Mouse (Mus musculus): ENCODE results near the gene Spopl.
"Not testable (repeated sequence)": the region's sequence is repeated elsewhere in the genome, so short reads cannot be mapped to it uniquely, and the experiment has no call there.

Gene Spopl

DNA sequence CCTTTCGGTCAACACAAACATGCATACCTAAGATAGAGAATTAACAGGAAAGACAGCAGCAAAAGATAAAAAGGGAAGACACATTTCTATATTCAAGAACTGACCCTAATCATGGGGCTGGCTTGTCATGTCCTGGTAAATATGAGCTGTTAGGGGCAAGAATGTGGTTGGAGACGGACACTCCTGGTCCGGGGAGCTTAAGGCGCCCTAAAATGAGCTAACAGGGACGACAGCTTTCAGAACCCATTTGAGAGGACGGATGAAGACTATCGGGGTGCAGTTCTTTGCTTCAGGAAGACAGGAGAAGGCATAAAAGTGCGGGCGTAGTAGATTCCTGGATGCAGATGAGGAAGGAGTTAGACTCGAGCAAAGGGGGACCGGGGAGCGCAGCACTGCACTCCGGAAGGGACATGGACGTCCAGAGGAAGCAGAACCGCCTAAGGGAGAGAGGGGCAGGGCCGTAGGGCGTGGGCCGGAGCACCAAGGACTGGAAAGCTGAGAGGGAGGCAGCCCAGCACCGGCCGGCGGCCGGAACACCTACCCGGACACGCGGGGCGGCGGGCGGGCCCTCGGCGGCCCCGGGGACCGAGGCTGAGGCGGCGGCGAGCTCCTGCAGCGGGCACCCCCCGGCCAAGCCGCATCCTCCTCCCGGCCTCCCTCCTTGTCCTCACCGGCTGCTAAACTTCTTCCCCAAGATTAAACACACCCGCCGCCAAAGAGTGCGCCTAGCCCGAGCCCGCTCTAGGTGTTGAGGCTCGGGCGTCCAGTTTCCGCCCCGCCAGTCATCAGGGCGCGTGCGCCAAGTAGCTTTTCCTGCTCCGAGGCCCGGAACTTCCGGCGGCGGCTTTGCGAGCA lies at the start of gene Spopl:
TSS of gene Spopl (minus strand) at position 805 of the 855 bp plus-strand sequence.
- DNase-seq (ENCODE audit: low spot score), result peak; percentile 79

- DNase-seq (ENCODE audit: low spot score), result no peak
Observed at GRCm38 (mm10) chr2:23620128-23620527, 48.2 kb upstream of the Spopl start.

DNA sequence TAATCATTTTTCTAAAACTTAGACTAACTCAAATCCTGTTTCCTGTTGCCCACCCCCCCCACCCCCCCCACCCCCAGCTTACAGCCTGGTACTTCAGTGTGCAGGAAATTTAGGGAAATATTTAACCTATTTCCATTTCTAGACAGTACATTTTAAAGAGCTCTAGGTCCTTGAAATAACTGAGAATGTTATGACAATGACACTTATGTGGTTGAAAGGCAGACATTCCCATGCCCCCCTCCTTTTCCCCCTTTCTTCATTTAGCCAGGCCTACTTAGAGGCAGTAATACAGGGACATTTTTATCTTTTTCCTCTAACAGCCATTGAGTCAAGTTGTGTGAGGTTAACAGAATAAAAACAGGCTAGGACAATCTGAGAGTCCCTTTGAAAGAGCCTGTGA lies 46.1 kb upstream of the Spopl start:
- no peak for DNase-seq (ENCODE audit: low spot score)

GRCm38 (mm10) chr2:23605391-23605790 lies 33.5 kb upstream of the Spopl start:
- no peak for DNase-seq (ENCODE audit: low spot score)

DNA sequence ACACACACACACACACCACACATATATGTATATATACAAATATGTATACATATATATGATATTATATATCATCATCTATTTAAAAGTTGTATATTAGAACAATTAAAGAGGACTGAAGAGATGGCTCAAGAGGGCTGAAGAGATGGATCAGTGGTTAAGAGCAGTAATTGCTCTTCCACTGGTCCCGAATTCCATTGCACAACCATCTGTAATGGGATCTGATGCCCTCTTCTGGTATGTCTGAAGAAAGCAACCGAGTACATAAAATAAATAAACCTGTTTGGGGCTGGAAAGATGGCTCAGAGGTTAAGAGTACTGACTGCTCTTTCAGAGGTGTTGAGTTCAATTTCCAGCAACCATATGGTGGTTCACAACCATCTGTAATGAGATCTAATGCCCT lies 16.9 kb upstream of the Spopl start:
- no peak for DNase-seq (ENCODE audit: low spot score)

- not testable (repeated sequence) for DNase-seq (ENCODE audit: low spot score)
Observed at GRCm38 (mm10) chr2:23572157-23572532, 239 bp upstream of the Spopl start.

- no peak for DNase-seq (ENCODE audit: low spot score)
Observed at GRCm38 (mm10) chr2:23570563-23570962, 1.3 kb downstream of the Spopl start.

DNA sequence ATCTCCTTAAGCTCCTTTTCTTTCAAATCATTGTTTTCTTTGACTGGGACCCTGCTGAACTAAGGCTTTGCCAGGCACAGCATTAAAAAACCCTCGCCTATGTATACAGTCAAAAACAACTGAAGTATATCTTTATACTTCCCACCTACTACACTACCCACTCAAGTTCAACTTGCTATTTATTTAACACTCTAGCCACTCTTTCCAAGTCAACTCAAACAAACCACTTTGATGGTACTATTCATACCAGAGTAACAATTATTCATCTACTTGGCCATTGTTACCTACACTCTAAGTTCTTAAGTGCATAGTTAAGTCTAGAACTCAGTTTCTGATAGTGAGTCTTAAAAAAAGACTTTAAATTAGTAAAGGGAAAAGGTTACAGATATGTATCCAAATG lies 3.1 kb downstream of the Spopl start:
- DNase-seq (ENCODE audit: low spot score), result no peak

DNA sequence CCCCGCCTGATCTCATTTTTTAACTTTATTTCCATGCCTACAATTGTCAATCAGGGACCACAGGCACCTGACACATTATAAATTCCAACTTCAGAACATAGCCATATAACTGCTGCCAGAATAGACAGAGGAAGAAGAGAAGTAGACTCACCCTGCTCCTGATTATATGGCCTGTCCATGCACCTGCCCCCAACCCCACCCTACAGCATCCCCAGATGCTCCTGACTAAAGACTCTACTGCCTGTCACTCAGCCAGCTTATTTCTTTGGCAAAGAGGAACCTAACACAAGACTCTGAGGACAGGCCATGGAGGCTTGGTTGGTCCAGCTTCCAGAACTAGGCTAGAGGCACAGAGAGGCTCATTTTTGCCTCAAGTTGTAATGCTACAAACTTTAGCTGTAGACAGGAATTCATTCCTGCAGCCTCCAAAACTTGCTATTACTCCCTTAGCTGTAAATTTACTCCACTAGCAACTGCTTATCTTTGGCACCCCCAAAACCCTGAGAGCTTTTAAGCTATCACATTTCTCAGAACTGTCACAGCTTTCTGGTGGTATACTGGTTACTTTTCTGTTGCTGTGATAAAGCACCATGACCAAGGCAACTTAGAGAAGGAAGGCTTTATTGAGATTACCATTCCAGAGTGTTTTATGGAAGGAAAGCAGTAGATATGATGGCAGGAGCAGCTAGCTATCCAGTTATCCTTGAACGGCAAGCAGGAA lies 6.7 kb downstream of the Spopl start:
- DNase-seq (ENCODE audit: low spot score), result no peak

DNA sequence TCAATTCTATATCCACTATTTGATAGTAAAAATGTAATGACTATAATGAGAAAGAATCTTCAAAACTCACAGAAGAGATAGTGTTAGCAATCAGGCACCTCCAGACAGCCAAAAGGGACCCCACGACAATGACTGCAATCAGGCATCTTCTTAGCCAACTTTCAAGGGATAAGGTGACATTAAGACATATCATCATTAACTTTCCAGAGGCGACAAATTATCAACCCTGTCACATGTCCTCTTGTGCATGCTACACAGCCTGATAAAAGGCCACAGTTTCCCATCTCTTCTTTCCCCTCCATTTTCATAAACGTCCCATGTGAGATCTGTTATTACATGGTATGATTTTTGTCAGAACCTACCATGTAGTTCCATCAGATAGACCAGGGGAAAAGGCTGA lies 9.0 kb downstream of the Spopl start:
- no peak for DNase-seq (ENCODE audit: low spot score)

- no peak for DNase-seq (ENCODE audit: low spot score)
Observed at GRCm38 (mm10) chr2:23559186-23559585, 12.7 kb downstream of the Spopl start.

DNA sequence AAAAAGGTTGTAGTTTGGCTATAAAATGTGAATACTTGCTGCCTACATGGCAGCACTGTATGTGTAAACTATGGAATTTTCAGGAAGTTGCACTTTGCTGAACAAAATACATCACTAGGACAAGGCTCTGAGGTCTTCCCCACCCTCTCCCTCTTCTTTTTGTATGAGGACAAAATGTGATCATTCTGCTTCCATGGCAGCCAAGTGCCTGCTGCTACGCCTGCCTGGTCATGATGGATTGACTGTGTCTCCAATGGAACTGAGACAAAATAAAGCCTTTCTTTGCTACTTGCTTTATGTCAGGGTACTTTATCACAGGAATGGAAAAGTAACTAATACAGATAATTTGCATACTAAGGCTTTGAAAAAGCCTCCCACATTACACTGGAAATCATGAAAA lies 20.7 kb downstream of the Spopl start:
- DNase-seq (ENCODE audit: low spot score), result no peak

- no peak for DNase-seq (ENCODE audit: low spot score)
Observed at GRCm38 (mm10) chr2:23547220-23547619, 24.7 kb downstream of the Spopl start.

GRCm38 (mm10) chr2:23539967-23540366 lies 31.9 kb downstream of the Spopl start:
- no peak for DNase-seq (ENCODE audit: low spot score)

GRCm38 (mm10) chr2:23527717-23528116 lies 44.2 kb downstream of the Spopl start:
- not testable (repeated sequence) for DNase-seq (ENCODE audit: low spot score)

DNA sequence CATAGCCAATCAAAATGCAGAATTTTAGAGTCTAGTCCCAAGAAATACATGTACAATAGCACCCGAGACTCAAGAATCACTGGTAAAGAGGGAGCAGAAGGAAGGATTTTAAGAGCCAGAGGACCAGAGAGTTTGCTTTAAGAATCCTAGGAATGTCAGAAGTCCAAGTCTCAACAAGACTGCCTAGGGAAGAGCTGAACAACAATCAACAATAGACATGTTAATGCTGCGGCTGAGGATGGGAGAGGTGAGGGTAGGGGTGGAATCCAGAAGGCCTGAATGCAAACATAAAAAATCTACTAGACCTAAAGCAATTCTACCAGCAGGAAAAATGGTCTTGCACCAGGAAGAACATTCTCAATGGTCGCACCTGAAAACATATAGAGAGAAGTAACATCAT lies 66.8 kb downstream of the Spopl start:
- DNase-seq (ENCODE audit: low spot score), result no peak

- no peak for DNase-seq (ENCODE audit: low spot score)
Observed at GRCm38 (mm10) chr2:23481715-23482114, 90.2 kb downstream of the Spopl start.

DNA sequence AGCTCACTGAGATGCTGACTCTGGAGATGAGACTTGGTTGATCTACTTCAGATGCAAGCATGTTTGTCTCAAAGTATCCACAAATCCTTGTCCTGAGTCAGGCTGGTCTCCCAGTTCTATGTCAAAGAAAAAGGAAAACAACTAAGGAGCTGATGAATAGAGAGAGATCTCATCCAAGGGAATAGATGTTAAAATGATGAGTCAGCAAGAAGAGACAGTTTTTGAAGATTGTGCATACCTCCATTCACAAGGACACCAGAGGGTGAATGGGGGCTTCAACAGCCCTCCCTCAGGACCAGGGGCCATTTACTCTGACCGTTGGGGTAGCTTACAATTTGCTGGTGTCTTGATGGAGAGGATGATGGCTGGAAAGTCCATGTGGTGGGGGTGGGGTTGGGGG lies 104.4 kb downstream of the Spopl start:
- DNase-seq (ENCODE audit: low spot score), result no peak

DNA sequence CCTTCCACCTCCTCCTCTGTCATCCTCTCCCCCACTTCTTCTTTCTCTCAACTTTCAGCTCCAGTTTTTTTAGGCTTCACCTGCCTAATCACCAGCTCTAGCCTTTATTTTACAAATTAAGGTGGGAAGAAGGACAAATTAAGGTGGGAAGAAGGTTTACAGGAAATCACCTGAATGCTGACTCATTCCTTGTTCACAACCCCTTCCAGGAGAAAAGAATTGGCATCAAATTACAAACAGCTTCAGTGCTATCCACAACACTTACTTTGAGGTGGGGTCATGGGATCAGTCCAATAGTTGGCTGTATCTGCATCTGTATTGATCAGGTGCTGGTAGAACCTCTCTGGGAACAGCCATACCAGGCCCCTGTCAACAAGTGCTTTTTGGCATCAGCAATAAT lies 114.5 kb downstream of the Spopl start:
- DNase-seq (ENCODE audit: low spot score), result no peak
